Mouse (Mus musculus): ENCODE measurements around the gene Kcnt1.

The Kcnt1 gene

DNA sequence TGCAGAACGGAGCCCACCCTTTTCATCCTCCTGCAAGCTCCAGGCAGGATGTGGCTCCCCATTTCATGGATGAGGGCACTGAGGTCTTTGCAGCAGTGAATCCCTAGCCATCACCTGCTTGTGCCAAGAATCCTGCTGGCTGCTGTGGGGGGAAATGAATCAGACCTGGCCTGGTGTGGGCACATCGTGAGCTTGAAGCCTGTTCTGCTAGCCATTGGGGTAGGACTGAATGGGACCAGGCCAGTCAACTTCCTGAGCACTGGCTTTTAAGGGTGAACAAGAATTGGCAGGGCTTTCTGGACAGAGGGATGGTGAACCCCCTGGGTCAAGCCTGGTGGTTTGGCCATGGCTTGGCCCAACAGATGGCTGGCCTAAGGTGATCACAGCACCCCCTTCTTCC is 15.0 kb downstream of the Kcnt1 start:
- peak; percentile 41 to 45 for DNase-seq

DNA sequence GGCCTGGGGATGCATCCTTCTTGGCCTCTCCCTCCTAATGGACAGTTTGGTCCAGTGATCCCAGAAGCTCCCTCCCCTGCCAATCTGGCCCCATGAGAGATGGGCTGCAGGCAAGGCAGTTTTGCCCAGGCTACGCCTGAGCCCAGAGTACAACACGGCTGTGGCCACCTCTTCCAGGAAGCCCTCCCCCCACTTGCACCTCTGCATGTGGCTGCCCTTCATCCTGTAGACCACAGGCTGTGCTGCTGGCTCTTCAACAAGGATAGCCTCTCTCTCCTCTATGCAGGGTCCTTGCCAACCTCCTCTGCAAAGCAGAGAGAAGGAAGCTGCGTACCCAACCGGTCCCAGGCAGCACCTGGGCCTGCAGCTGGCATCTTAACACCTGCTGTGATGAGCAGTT is 15.5 kb downstream of the Kcnt1 start:
- peak; percentile 33 for DNase-seq

- no peak for DNase-seq
These were observed 18.7 kb downstream of the Kcnt1 start for GRCm38 (mm10) chr2:25882276-25882675.

- DNase-seq: no peak
These were observed 21.2 kb downstream of the Kcnt1 start for GRCm38 (mm10) chr2:25884756-25885155.

- DNase-seq: no peak
These were observed 23.7 kb downstream of the Kcnt1 start for GRCm38 (mm10) chr2:25887226-25887625.

- peak; percentile 47 to 55 for DNase-seq
These were observed 24.6 kb downstream of the Kcnt1 start for GRCm38 (mm10) chr2:25888144-25888543.

DNA sequence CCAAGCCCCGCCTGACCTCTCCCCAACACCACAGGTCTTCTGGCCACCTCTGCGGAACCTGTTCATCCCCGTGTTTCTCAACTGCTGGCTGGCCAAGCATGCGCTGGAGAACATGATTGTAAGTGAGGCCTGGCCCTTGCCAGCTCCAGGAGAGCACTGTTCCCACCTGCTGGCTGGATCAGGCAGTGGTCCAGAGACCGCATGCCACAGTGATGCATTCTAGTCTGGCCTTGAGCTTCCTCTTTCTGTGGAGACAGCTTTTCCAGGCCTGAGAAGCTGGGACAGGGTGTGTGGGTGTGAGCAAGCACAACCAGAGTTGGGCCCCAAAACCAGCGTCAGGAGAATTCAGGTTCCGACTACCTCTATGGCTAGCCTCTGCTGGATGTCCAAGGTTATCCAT is 28.9 kb downstream of the Kcnt1 start:
- peak in 1 of 2 experiments; percentile 43 for DNase-seq

GRCm38 (mm10) chr2:25898970-25899369 is 35.4 kb downstream of the Kcnt1 start:
- no peak for DNase-seq

GRCm38 (mm10) chr2:25909872-25910271 is 46.3 kb downstream of the Kcnt1 start:
- peak; percentile 53 to 60 for DNase-seq

- peak; percentile 57 to 60 for DNase-seq
These were observed 49.7 kb downstream of the Kcnt1 start for GRCm38 (mm10) chr2:25913247-25913646.

GRCm38 (mm10) chr2:25914201-25914600 is 50.7 kb downstream of the Kcnt1 start:
- DNase-seq: no peak

DNA sequence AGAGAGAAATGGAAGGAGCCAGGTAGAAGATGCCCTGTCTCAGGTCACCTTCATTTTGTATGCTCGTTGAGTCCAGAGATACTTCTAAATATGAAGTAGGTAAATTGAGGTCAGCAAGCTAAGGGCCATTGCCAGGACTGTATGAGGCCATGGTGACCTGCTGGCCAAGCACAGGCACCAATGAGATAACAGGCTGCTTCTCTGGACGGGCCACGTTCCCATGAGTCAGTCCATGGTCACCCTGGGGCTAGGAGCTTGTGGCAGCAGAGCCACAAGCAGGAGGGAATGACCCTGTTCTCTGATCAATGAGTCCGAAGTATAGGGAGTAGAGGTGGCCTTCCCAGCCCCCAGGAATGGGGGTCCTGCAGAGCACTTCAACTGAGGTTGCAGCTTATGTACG is 51.3 kb downstream of the Kcnt1 start:
- DNase-seq: no peak

DNA sequence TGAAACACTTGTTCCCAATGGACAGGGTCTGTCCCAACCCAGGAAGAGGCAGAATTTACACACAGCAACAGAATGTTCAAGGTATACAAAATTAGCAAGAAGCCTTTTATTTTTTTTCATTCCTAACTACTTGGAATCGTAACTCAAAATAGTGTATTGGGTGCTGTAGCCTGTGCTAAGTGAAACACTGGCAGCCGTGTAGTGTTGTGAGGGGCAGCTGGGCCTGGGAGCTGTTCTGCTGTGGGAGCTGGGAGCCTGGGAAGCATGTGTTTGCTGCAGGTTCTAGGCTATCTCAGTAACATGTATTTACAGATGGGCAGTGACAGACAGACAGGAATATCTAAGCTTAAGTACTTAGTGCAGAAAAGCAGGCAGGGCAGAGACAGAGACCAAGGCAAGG is 54.9 kb downstream of the Kcnt1 start:
- DNase-seq: no peak

DNA sequence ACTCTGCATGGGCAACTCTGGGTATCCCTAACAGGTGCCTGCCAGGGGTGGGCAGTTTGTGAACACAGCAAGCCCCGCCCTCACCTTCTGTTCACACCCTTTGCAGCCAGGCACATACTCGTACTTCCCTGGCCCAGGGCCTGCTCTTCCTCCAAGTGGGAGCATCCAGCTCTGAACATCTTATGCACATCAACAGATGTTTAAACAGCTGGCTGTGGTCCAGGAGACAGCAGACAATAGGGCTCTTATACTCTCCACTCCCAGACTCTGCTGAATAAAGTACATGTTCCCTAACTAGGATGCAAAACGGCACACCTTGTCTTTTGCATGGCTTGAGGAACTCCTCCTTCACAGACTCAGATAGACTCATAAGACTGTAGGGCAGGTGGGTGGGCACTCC is 56.4 kb downstream of the Kcnt1 start:
- DNase-seq: peak; percentile 30 to 52

DNA sequence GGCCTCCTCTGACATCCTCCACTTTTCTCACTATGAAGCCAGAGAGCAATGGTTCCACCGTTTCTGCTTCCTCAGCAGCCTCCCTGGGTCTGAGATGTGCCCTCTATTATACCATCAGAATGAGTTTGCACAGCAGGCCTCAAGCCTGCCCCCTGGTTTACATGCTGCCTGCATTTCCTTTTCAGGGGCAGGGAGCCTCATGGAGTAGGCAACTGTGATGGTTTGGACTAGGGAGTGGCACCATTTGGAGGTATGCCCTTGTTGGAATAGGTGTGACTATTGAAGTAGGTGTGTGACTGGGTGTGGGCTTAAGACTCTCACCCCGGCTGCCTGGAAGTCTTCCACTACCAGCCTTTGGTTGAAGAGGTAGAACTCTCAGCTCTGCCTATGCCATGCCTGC is 60.3 kb downstream of the Kcnt1 start:
- DNase-seq: no peak

GRCm38 (mm10) chr2:25924934-25925333 is 61.4 kb downstream of the Kcnt1 start:
- DNase-seq: no peak

DNA sequence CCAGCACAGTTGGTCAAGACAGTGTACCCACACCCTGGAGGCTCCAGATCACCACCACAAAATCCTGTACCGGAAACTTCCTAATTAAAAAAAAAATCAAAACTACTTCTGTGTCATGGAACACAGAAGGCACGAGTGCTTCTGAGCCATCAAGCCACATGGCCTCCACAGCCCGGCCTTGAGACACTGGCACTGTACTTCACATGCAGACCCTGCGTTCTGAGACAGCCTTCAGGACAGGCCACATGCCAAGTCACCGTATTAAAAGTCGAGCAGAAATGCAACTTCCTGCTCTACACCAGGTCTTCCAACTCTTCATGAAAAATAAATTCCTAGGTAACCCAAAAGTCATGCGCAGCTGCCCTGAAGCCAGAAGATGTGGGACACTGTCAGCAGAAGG is 64.3 kb downstream of the Kcnt1 start:
- no peak for DNase-seq

DNA sequence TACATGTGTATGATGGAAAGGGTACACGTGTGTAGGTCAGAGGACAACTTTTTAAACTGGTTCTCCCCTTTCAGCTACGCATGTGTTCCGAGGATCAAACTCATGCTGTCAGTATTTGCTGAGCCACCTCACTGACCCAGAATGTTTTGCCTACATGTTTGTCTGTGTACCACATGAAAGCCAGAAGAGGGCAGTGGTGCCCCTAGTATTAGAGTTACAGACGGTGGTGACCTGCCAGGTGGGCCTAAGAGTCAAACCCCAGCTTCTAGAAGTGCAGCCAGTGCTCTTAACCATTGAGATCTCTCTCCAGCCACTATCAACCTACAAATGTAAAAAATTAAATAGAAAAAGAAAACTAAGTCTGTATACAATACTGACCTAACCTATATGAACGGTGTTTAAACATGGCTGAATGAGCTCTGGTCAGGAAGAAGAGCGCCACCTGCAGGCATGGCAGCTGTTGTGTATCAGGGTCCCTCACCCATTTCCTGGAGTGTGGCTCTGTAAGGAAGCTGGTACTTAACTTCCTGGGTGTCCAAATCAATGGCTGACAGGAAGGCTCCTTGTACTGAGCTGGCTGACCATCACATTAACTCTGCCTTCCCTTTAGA is 67.8 kb downstream of the Kcnt1 start:
- DNase-seq: peak; percentile 62 to 65

DNA sequence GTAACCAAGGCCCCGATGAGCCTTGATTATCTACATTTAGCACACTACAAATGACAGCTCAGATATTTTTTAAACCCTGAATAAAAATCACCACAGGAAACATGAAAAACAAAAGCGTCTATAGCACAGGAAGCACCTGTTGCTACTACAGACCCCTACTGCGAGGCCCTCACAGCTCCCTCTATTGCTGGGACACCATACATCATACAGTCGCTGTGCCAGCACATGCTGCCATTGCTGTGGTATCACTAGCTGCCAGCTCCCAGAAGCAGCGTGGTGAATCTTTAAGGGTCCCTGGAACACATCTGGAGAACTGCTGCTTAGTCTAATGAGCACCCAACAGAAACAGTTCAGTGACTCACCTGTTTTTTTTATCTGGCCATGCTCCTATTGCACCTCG is 77.0 kb downstream of the Kcnt1 start:
- no peak for DNase-seq

DNA sequence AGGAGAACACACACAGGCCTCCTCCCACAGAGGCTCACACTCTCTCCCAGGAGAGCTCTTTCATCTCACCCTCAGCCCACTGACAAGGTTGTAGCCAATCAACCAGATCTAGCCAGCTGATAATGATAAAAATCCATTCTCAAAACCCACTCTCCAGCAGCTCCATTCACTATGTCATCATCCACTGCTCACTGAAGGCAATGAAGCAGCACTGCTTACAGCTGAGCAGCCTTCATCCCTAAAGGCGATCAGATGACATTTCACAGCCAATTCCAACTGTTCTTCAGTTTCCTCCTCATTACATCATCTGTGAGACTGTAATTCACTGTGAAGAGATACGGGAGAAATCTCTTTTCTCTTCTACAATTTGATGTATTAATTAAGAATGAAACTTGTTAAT is 80.3 kb downstream of the Kcnt1 start:
- no peak for DNase-seq

- DNase-seq: peak in 1 of 2 experiments; percentile 31
These were observed 84.4 kb downstream of the Kcnt1 start for GRCm38 (mm10) chr2:25947950-25948349.

DNA sequence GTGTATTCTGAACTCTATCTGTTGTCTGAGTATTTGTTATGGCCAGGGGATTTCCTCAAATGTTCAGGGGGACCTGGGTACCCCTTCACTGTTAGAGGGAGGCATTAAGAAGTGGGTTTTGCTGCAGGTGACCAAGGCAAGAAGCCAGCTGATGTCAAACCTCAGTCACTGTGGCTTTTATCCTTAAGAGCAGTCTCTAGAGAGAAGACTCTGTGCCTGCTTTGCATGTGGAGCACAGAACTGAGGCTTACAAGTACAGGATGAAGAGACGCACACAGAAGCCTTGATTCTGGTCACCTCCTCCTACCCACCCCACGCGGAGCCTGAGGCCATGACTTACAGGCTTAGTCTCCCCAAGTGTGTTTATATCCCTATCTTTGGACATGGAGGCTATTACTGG is 85.8 kb downstream of the Kcnt1 start:
- DNase-seq: no peak

All from cerebellum, postnatal 10 days (tissue).